ENCODE assay signal across 24 mouse cellular contexts in genomic region chr6:37370566-37370965, GRCm38 (mm10).
DNase-seq lines count a peak whose midpoint lies in the region; ATAC-seq lines count a peak whose summit lies in the region.
"Had no signal": no experiment of that assay in that cellular context is flagged by ENCODE, and none has a peak within 500 bp of the region (broad histone marks: within the 10 kb centered on the region; RNA-seq: fewer than 3 reads in every experiment).

No protein-coding gene starts in this region.

- H3K4me1 ChIP-seq in heart, embryonic 12.5 days (replicated peaks), result peaks cover 70% of the 10 kb centered on the region
- peaks cover 20% of the 10 kb centered on the region for H3K4me1 ChIP-seq in limb, embryonic 15.5 days
- H3K4me1 ChIP-seq in limb, embryonic 10.5 days, result peaks cover 6% of the 10 kb centered on the region

- ATAC-seq in heart, embryonic 12.5 days (ENCODE audit: insufficient number of reproducible peaks, low FRiP score), result no peak
- no peak for ATAC-seq in limb, embryonic 15.5 days (ENCODE audit: insufficient number of reproducible peaks, low FRiP score, low TSS enrichment, low read depth)
- peak; percentile 84 for ATAC-seq in inflammation-experienced regulatory T-cells, adult 6 months
- ATAC-seq in cerebellum, adult (ENCODE audit: insufficient number of reproducible peaks, low FRiP score, low TSS enrichment), result no peak
- ATAC-seq: forebrain, embryonic 13.5 days; midbrain, embryonic 16.5 days had no signal

- no peaks in the 10 kb centered on the region for H3K27me3 ChIP-seq in heart, embryonic 12.5 days (replicated peaks)
- H3K27me3 ChIP-seq in limb, embryonic 15.5 days, result no peaks in the 10 kb centered on the region
- H3K27me3 ChIP-seq in limb, embryonic 10.5 days (ENCODE audit: low read depth, poor library complexity, severe bottlenecking), result no peaks in the 10 kb centered on the region
- H3K27me3 ChIP-seq: forebrain, embryonic 13.5 days; hindbrain, embryonic 13.5 days; liver, embryonic 13.5 days; neural tube, embryonic 12.5 days had no signal

- H3K9ac ChIP-seq in heart, embryonic 12.5 days, result no peak overlapping the region
- no peak overlapping the region for H3K9ac ChIP-seq in limb, embryonic 15.5 days
- H3K9ac ChIP-seq: forebrain, embryonic 13.5 days; hindbrain, embryonic 13.5 days; liver, embryonic 13.5 days; neural tube, embryonic 12.5 days had no signal

- H3K36me3 ChIP-seq in heart, embryonic 12.5 days, result peaks cover 48% of the 10 kb centered on the region
- peaks cover 11% of the 10 kb centered on the region; the same call in 1 of the 2 replicates for H3K36me3 ChIP-seq in limb, embryonic 15.5 days
- peaks cover 13% of the 10 kb centered on the region; the same call in 1 of the 2 replicates for H3K36me3 ChIP-seq in limb, embryonic 10.5 days
- H3K36me3 ChIP-seq: hindbrain, embryonic 13.5 days; midbrain, embryonic 10.5 days; neural tube, embryonic 12.5 days had no signal

- intact Hi-C loops in heart, postnatal 14 days (cut with DNase I), result no loop called here

- WGBS in heart, embryonic 12.5 days, result 44% methylated on average over 12 of the region's 12 CpGs
- 86% methylated on average over 12 of the region's 12 CpGs for WGBS in limb, embryonic 15.5 days
- 92% methylated on average over 12 of the region's 12 CpGs for WGBS in limb, embryonic 10.5 days

- H3K27ac ChIP-seq in heart, embryonic 12.5 days (ENCODE audit: poor library complexity, severe bottlenecking), result peak overlapping the region; percentile 58
- H3K27ac ChIP-seq in limb, embryonic 15.5 days, result peak overlapping the region; percentile 7; the same call in 1 of the 2 replicates
- no peak overlapping the region for H3K27ac ChIP-seq in limb, embryonic 10.5 days
- H3K27ac ChIP-seq: forebrain, embryonic 13.5 days; hindbrain, embryonic 13.5 days; left cerebral cortex, adult 2 months; liver, embryonic 13.5 days; macrophage; midbrain, embryonic 10.5 days; neural tube, embryonic 12.5 days had no signal

- DNase-seq in heart, postnatal 14 days, result no peak
- DNase-seq in limb, embryonic 10.5 days (ENCODE audit: low spot score), result no peak
- DNase-seq in CD4-positive, CD25-positive, alpha-beta regulatory T cell, adult 2 months (ENCODE audit: low read depth, low spot score), result peak; percentile 67
- DNase-seq in layer of hippocampus, adult 9-10 months (ENCODE audit: low spot score), result no peak
- DNase-seq: adrenal gland, adult 2 months; cerebellum, adult 8-10 months; cerebellum, postnatal 25 days; gastrocnemius, postnatal 10 days; kidney, adult 11 months; kidney, postnatal 14 days; liver, embryonic 13.5 days; lung, adult 18-20 months; lung, postnatal 10 days had no signal

- no peak overlapping the region for H3K4me3 ChIP-seq in heart, embryonic 12.5 days
- no peak overlapping the region for H3K4me3 ChIP-seq in limb, embryonic 15.5 days
- no peak overlapping the region for H3K4me3 ChIP-seq in limb, embryonic 10.5 days
- H3K4me3 ChIP-seq: forebrain, embryonic 13.5 days; hindbrain, embryonic 13.5 days; left cerebral cortex, adult 2 months; liver, embryonic 13.5 days; midbrain, embryonic 10.5 days; neural tube, embryonic 12.5 days had no signal

- no peaks in the 10 kb centered on the region for H3K9me3 ChIP-seq in heart, embryonic 12.5 days (replicated peaks)
- H3K9me3 ChIP-seq in limb, embryonic 15.5 days, result no peaks in the 10 kb centered on the region
- H3K9me3 ChIP-seq in limb, embryonic 10.5 days (replicated peaks), result no peaks in the 10 kb centered on the region
- H3K9me3 ChIP-seq: forebrain, embryonic 13.5 days; hindbrain, embryonic 13.5 days; liver, embryonic 13.5 days; midbrain, embryonic 10.5 days; neural tube, embryonic 12.5 days had no signal

- H3K4me2 ChIP-seq in heart, embryonic 12.5 days, result 0 out of 2 replicates have a peak overlapping the region, but pooled peaks have one; percentile 8
- no peak overlapping the region for H3K4me2 ChIP-seq in limb, embryonic 15.5 days
- H3K4me2 ChIP-seq: forebrain, embryonic 13.5 days; hindbrain, embryonic 13.5 days; liver, embryonic 13.5 days; neural tube, embryonic 12.5 days had no signal
